In genomic region chr13:41773812-41774376, GRCm38 (mm10) we compare ENCODE assay signal across 22 mouse cellular contexts.
DNase-seq lines count a peak whose midpoint lies in the region; ATAC-seq and TF ChIP-seq lines count a peak whose summit lies in the region.
"Had no signal": no experiment of that assay in that cellular context is flagged by ENCODE, and none has a peak within 500 bp of the region (broad histone marks: within the 10 kb centered on the region; RNA-seq: fewer than 3 reads in every experiment).

No protein-coding gene starts in this region.

- H3K27me3 ChIP-seq in midbrain, embryonic 11.5 days (ENCODE audit: control insufficient read depth, insufficient read depth, low read length): no peaks in the 10 kb centered on the region
- no peaks in the 10 kb centered on the region for H3K27me3 ChIP-seq in midbrain, postnatal 0 days (ENCODE audit: insufficient read depth, low read length)
- no peaks in the 10 kb centered on the region for H3K27me3 ChIP-seq in Patski
- no peaks in the 10 kb centered on the region for H3K27me3 ChIP-seq in hindbrain, embryonic 13.5 days
- H3K27me3 ChIP-seq: heart, embryonic 15.5 days; hindbrain, embryonic 15.5 days had no signal

- CTCF ChIA-PET in Patski (lab: Charles Lee): no interaction called here

- H3K9ac ChIP-seq in midbrain, embryonic 11.5 days (ENCODE audit: low read length): no peak overlapping the region
- H3K9ac ChIP-seq in midbrain, postnatal 0 days (replicated peaks; ENCODE audit: low read length, poor library complexity, severe bottlenecking): no peak overlapping the region
- H3K9ac ChIP-seq in hindbrain, embryonic 13.5 days: no peak overlapping the region
- H3K9ac ChIP-seq: heart, embryonic 15.5 days; hindbrain, embryonic 15.5 days had no signal

- no peak for ATAC-seq in midbrain, embryonic 11.5 days (ENCODE audit: low FRiP score)
- ATAC-seq in midbrain, postnatal 0 days (ENCODE audit: low FRiP score): no peak
- no peak for ATAC-seq in Patski
- peak; percentile 83 for ATAC-seq in inflammation-experienced regulatory T-cells, adult 6 months
- ATAC-seq in hindbrain, embryonic 13.5 days (ENCODE audit: low FRiP score): no peak
- ATAC-seq: forebrain, embryonic 14.5 days had no signal

- no peaks in the 10 kb centered on the region for H3K9me3 ChIP-seq in midbrain, embryonic 11.5 days (ENCODE audit: control insufficient read depth, low read length)
- H3K9me3 ChIP-seq in midbrain, postnatal 0 days (ENCODE audit: low read length): no peaks in the 10 kb centered on the region
- no peaks in the 10 kb centered on the region for H3K9me3 ChIP-seq in hindbrain, embryonic 13.5 days
- H3K9me3 ChIP-seq: forebrain, embryonic 10.5 days; heart, embryonic 10.5 days; heart, embryonic 15.5 days; hindbrain, embryonic 15.5 days had no signal

- no peaks in the 10 kb centered on the region for H3K4me1 ChIP-seq in midbrain, embryonic 11.5 days (ENCODE audit: control insufficient read depth, insufficient read depth, low read length)
- no peaks in the 10 kb centered on the region for H3K4me1 ChIP-seq in midbrain, postnatal 0 days (ENCODE audit: insufficient read depth, low read length)
- H3K4me1 ChIP-seq in hindbrain, embryonic 13.5 days (replicated peaks): no peaks in the 10 kb centered on the region
- H3K4me1 ChIP-seq: heart, embryonic 10.5 days; heart, embryonic 15.5 days; hindbrain, embryonic 15.5 days had no signal

- no peaks in the 10 kb centered on the region for H3K36me3 ChIP-seq in midbrain, embryonic 11.5 days (ENCODE audit: control insufficient read depth, insufficient read depth, low read length)
- no peaks in the 10 kb centered on the region for H3K36me3 ChIP-seq in midbrain, postnatal 0 days (ENCODE audit: insufficient read depth, low read length)
- H3K36me3 ChIP-seq in hindbrain, embryonic 13.5 days: no peaks in the 10 kb centered on the region
- H3K36me3 ChIP-seq: forebrain, embryonic 10.5 days; heart, embryonic 10.5 days; heart, embryonic 15.5 days; hindbrain, embryonic 15.5 days had no signal

- H3K4me3 ChIP-seq in midbrain, embryonic 11.5 days (ENCODE audit: low read depth, low read length): no peak overlapping the region
- no peak overlapping the region for H3K4me3 ChIP-seq in midbrain, postnatal 0 days (ENCODE audit: low read depth, low read length)
- no peak overlapping the region for H3K4me3 ChIP-seq in hindbrain, embryonic 13.5 days
- H3K4me3 ChIP-seq: erythroblast, embryonic 14.5 days; forebrain, embryonic 10.5 days; heart, embryonic 10.5 days; heart, embryonic 15.5 days; hindbrain, embryonic 15.5 days had no signal

- no peak overlapping the region for H3K4me2 ChIP-seq in midbrain, embryonic 11.5 days
- H3K4me2 ChIP-seq in midbrain, postnatal 0 days (ENCODE audit: low read depth, low read length, poor library complexity, severe bottlenecking): no peak overlapping the region
- no peak overlapping the region for H3K4me2 ChIP-seq in hindbrain, embryonic 13.5 days
- H3K4me2 ChIP-seq: heart, embryonic 15.5 days; hindbrain, embryonic 15.5 days had no signal

- peak; percentile 26 for DNase-seq in midbrain, embryonic 11.5 days (ENCODE audit: low spot score, missing footprints)
- no peak for DNase-seq in midbrain, postnatal 0 days (ENCODE audit: low spot score)
- DNase-seq in Patski (ENCODE audit: low read depth, low spot score): peak; percentile 13
- DNase-seq in frontal cortex, postnatal 36 days (ENCODE audit: low spot score in 2 of 2): no peak
- DNase-seq in frontal cortex, postnatal 14 days (ENCODE audit: low spot score in 2 of 2): no peak
- no peak for DNase-seq in embryo, embryonic 10 days (ENCODE audit: low spot score)
- DNase-seq: adrenal gland, adult 8-10 months; adrenal gland, postnatal 36 days; cerebellum, adult 2 months; cerebellum, postnatal 10 days; gastrocnemius, postnatal 10 days; heart, adult 18-20 months; heart, postnatal 14 days; kidney, adult 11 months had no signal

- POLR2A ChIA-PET in Patski (lab: Charles Lee): no interaction called here

- H3K27ac ChIP-seq in midbrain, embryonic 11.5 days (ENCODE audit: low read depth, low read length): no peak overlapping the region
- H3K27ac ChIP-seq in midbrain, postnatal 0 days (ENCODE audit: low read depth, low read length): no peak overlapping the region
- no peak overlapping the region for H3K27ac ChIP-seq in hindbrain, embryonic 13.5 days
- H3K27ac ChIP-seq: forebrain, embryonic 10.5 days; heart, embryonic 10.5 days; heart, embryonic 15.5 days; hindbrain, embryonic 15.5 days had no signal

- in situ Hi-C loops in Patski (cut with MboI; ENCODE audit: low pct_unique_long_range_greater_than_20kb): no loop called here

- TF ChIP-seq CTCF in midbrain, postnatal 0 days (IDR thresholded peaks at IDR 0.05): no peak
- TF ChIP-seq CTCF in Patski (IDR thresholded peaks at IDR 0.05): no peak

- 91% methylated on average over 4 of the region's 4 CpGs for WGBS in midbrain, embryonic 11.5 days
- 95% methylated on average over 4 of the region's 4 CpGs for WGBS in midbrain, postnatal 0 days
- WGBS in hindbrain, embryonic 13.5 days: 92% methylated on average over 4 of the region's 4 CpGs

Comparison
In these comparisons a context has a peak if more than half of its experiments do, and no peak if none do; other contexts are left out.
1. DNase-seq: peak in midbrain, embryonic 11.5 days (single experiment) and Patski (single experiment); none in midbrain, postnatal 0 days (single experiment), frontal cortex, postnatal 36 days (0 of 2), frontal cortex, postnatal 14 days (0 of 2) and embryo, embryonic 10 days (single experiment).